Mouse (Mus musculus) kidney, embryonic 16.5 days (tissue): Measurements from ENCODE around the gene Gys1. TPM values are rescaled to one million over a fixed set of nuclear protein-coding genes. Genes with fewer than 3 reads are reported as not detected.
"Not testable (repeated sequence)": the region's sequence is repeated elsewhere in the genome, so short reads cannot be mapped to it uniquely, and the experiment has no call there.

ENCODE experiments used
- ATAC-seq: fragments of 200-750 bp; cut with Nextera tagmentation; 2 replicates; pipeline ENCODE4 v1.8.0; 2017; ENCODE audit warnings: moderate TSS enrichment; ENCODE audit not compliant: low FRiP score, low TSS enrichment
- H3K27ac ChIP-seq: fragments of 300-500 bp; sonication (generic); 2 replicates; pipeline ENCODE4 v1.5.1; 2014; ENCODE audit warnings: low read length
- H3K27me3 ChIP-seq: fragments of 300-500 bp; sonication (generic); 2 replicates; pipeline ENCODE4 v1.6.1; 2014; ENCODE audit warnings: low read length, control low read depth, mixed read lengths; ENCODE audit not compliant: insufficient read depth
- H3K36me3 ChIP-seq: fragments of 300-500 bp; sonication (generic); 2 replicates; pipeline ENCODE4 v1.6.1; 2014; ENCODE audit warnings: low read length, control low read depth, mixed read lengths; ENCODE audit not compliant: insufficient read depth
- H3K4me1 ChIP-seq: fragments of 300-500 bp; sonication (generic); 2 replicates; pipeline ENCODE4 v1.6.1; 2014; ENCODE audit warnings: low read length, control low read depth, mixed read lengths; ENCODE audit not compliant: insufficient read depth
- H3K4me2 ChIP-seq: fragments of 300-500 bp; sonication (generic); replicated peaks from 2 replicates; pipeline ENCODE4 v1.6.1; 2014; ENCODE audit warnings: low read depth, low read length
- H3K4me3 ChIP-seq: fragments of 300-500 bp; sonication (generic); 2 replicates; pipeline ENCODE4 v1.5.1; 2014; ENCODE audit warnings: mild to moderate bottlenecking, low read length
- H3K9ac ChIP-seq: fragments of 300-500 bp; sonication (generic); replicated peaks from 2 replicates; pipeline ENCODE4 v1.6.1; 2014; ENCODE audit warnings: low read length
- H3K9me3 ChIP-seq: fragments of 300-500 bp; sonication (generic); 2 replicates; pipeline ENCODE4 v1.6.1; 2016; ENCODE audit warnings: low read length, control low read depth
- WGBS: fragments of 180-500 bp; shearing (Covaris S2); extraction: QIAGEN DNeasy Blood & Tissue Kit; methylation state at CpG from one replicate; pipeline ENCODE4 v1.1.7; 2014; 5-methylcytosine and 5-hydroxymethylcytosine counted together
- polyA plus RNA-seq: library from polyadenylated mRNA; unstranded; fragments of >200 nt; fragmentation: Nextera tagmentation; extraction: Ambion mirVana; gene quantifications from 2 replicates; pipeline ENCODE4 v1.2.1, GENCODE M21; 2015

Gys1 gene
- polyA plus RNA-seq, 1 experiment from 2014 or later: 51.7 TPM

- Histone ChIP-seq H3K36me3 (peaks cover 34% of the 10 kb centered on the region), H3K9ac (peak overlapping the region; percentile 64; the same call in 1 of the 2 replicates), H3K4me3 (no peak overlapping the region), H3K4me2 (peak overlapping the region; percentile 54; the same call in 1 of the 2 replicates), H3K9me3 (no peaks in the 10 kb centered on the region), H3K27ac (peak overlapping the region; percentile 94), H3K4me1 (peaks cover 47% of the 10 kb centered on the region), H3K27me3 (no peaks in the 10 kb centered on the region)
- ATAC-seq: no peak
- 54% methylated on average over 5 of the region's 5 CpGs for WGBS
Observed at GRCm38 (mm10) chr7:45461326-45461725, 26.7 kb downstream of the Gys1 start.

- Histone ChIP-seq H3K9ac (0 out of 2 replicates have a peak overlapping the region, but pooled peaks have one; percentile 15), H3K36me3 (peaks cover 32% of the 10 kb centered on the region), H3K4me2 (no peak overlapping the region), H3K4me1 (peaks cover 46% of the 10 kb centered on the region), H3K9me3 (no peaks in the 10 kb centered on the region), H3K27ac (peak overlapping the region; percentile 94), H3K27me3 (no peaks in the 10 kb centered on the region), H3K4me3 (no peak overlapping the region)
- ATAC-seq: no peak
- 87% methylated on average over 4 of the region's 4 CpGs for WGBS
Observed at GRCm38 (mm10) chr7:45461781-45462180, 27.1 kb downstream of the Gys1 start.

- Histone ChIP-seq H3K36me3 (peaks cover 26% of the 10 kb centered on the region), H3K4me3 (no peak overlapping the region), H3K27ac (no peak overlapping the region), H3K4me2 (no peak overlapping the region), H3K27me3 (no peaks in the 10 kb centered on the region), H3K9me3 (no peaks in the 10 kb centered on the region), H3K4me1 (peaks cover 44% of the 10 kb centered on the region), H3K9ac (no peak overlapping the region)
- WGBS: 89% methylated on average over 4 of the region's 4 CpGs
- no peak for ATAC-seq
Observed at GRCm38 (mm10) chr7:45462325-45462724, 27.7 kb downstream of the Gys1 start.

DNA sequence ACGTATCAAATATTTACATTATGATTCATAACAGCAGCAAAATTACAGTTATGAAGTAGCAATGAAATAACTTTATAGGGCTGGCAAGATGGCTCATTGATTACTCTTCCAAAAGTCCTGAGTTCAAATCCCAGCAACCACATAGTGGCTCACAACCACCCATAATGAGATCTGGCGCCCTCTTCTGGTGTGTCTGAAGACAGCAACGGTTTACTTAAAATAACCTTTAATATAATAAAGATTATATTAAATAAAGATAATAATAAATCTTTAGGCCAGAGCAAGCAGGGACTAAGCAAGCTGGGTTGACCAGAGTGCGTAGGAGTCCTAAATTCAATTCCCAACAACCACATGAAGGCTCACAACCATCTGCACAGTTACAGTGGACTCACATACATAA, 28.2 kb downstream of the Gys1 start:
- H3K4me2 ChIP-seq, H3K4me3 ChIP-seq, H3K27ac ChIP-seq, H3K9me3 ChIP-seq, H3K9ac ChIP-seq, ATAC-seq, H3K27me3 ChIP-seq: not testable (repeated sequence)
- Histone ChIP-seq H3K36me3 (peaks cover 23% of the 10 kb centered on the region), H3K4me1 (peaks cover 41% of the 10 kb centered on the region)
- 77% methylated on average over 4 of the region's 4 CpGs for WGBS

DNA sequence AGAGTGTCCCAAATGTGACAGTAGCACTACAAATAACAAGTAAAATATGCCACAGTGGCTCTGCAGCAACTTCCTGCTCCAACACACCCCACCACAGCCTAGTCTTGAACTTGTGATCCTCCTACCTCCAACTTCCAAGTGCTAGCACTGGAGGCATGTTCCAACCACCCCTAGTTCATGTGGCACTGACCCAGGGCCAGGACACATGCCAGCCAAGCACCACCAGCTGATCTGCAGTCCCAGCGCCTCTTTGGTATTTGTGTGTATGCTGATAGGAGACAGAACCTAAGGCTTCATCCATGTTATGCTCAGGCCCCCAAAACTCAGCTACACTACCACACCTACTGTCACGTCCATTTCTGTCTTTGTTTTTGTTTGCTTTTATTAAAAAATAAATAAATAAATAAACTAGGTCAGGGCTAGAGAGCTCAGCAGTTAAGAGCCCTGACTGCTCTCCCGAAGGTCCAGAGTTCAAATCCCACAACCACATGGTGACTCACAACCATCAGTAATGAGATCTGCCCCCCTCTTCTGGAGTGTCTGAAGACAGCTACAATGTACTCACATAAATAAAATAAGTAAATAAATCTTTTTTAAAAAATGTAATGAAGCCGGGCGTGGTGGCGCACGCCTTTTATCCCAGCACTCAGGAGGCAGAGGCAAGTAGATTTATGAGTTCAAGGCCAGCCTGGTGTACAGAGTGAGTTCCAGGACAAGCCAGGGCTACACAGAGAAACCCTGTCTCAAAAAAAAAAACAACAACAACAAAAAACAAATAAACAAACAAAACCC, 29.5 kb downstream of the Gys1 start:
- Histone ChIP-seq H3K4me2 (no peak overlapping the region), H3K27me3 (no peaks in the 10 kb centered on the region), H3K4me1 (peaks cover 35% of the 10 kb centered on the region), H3K9ac (no peak overlapping the region), H3K36me3 (peaks cover 18% of the 10 kb centered on the region), H3K27ac (no peak overlapping the region), H3K4me3 (no peak overlapping the region), H3K9me3 (no peaks in the 10 kb centered on the region)
- no peak for ATAC-seq
- WGBS: 90% methylated on average over 7 of the region's 7 CpGs

GRCm38 (mm10) chr7:45465112-45465511, 30.5 kb downstream of the Gys1 start:
- Histone ChIP-seq H3K4me3 (0 out of 2 replicates have a peak overlapping the region, but pooled peaks have one; percentile 92), H3K9me3 (no peaks in the 10 kb centered on the region), H3K4me2 (no peak overlapping the region), H3K4me1 (peaks cover 33% of the 10 kb centered on the region), H3K27me3 (no peaks in the 10 kb centered on the region), H3K27ac (no peak overlapping the region), H3K36me3 (peaks cover 18% of the 10 kb centered on the region), H3K9ac (no peak overlapping the region; the same call in 1 of the 2 replicates)
- no peak for ATAC-seq
- 97% methylated on average over 12 of the region's 12 CpGs for WGBS

- no peak for ATAC-seq
- H3K4me2 ChIP-seq: peak overlapping the region; percentile 87
- peak overlapping the region; percentile 92 for H3K4me3 ChIP-seq
- H3K9ac ChIP-seq: peak overlapping the region; percentile 84
- H3K27me3 ChIP-seq: no peaks in the 10 kb centered on the region
- WGBS: 73% methylated on average over 9 of the region's 9 CpGs
- peaks cover 29% of the 10 kb centered on the region for H3K4me1 ChIP-seq
- no peak overlapping the region for H3K27ac ChIP-seq
- H3K9me3 ChIP-seq: no peaks in the 10 kb centered on the region
- H3K36me3 ChIP-seq: peaks cover 18% of the 10 kb centered on the region
Observed at GRCm38 (mm10) chr7:45465549-45465948, 30.9 kb downstream of the Gys1 start.

GRCm38 (mm10) chr7:45466283-45467089, 31.8 kb downstream of the Gys1 start, which contains the start of gene Bax:
Gene Bax, minus strand, starts transcription at chr7:45466898.
- H3K27ac ChIP-seq: peak within 1 kb of the TSS; percentile 52; the same call in 1 of the 2 replicates
- H3K36me3 ChIP-seq: peaks cover 18% of the 10 kb centered on the region
- peaks cover 22% of the 10 kb centered on the region for H3K4me1 ChIP-seq
- no peaks in the 10 kb centered on the region for H3K27me3 ChIP-seq
- H3K9ac ChIP-seq: peak within 1 kb of the TSS; percentile 84
- peak; percentile 71 for ATAC-seq
- peak within 1 kb of the TSS; percentile 92 for H3K4me3 ChIP-seq
- peak within 1 kb of the TSS; percentile 87 for H3K4me2 ChIP-seq
- H3K9me3 ChIP-seq: no peaks in the 10 kb centered on the region
- 0% methylated on average over 47 of the region's 58 CpGs for WGBS

- 37% methylated on average over 7 of the region's 7 CpGs for WGBS
Observed at GRCm38 (mm10) chr7:45467090-45467670, 32.5 kb downstream of the Gys1 start.

More at GRCm38 (mm10) chr7:45467090-45467670, 32.5 kb downstream of the Gys1 start:
- Histone ChIP-seq H3K9ac (peak overlapping the region; percentile 67), H3K27ac (no peak overlapping the region), H3K4me1 (peaks cover 17% of the 10 kb centered on the region), H3K27me3 (no peaks in the 10 kb centered on the region), H3K4me3 (peak overlapping the region; percentile 92), H3K9me3 (no peaks in the 10 kb centered on the region), H3K36me3 (peaks cover 18% of the 10 kb centered on the region), H3K4me2 (peak overlapping the region; percentile 87)
- ATAC-seq: peak; percentile 23; the same call in 1 of the 2 replicates
